Mouse (Mus musculus) testis, postnatal 10 days (tissue): ENCODE data around the gene Akap1.

Experiments used
- DNase-seq: peaks from one replicate; pipeline ENCODE4 v3.0.0; 2021; ENCODE audit warnings: low spot score

Gene Akap1

DNA sequence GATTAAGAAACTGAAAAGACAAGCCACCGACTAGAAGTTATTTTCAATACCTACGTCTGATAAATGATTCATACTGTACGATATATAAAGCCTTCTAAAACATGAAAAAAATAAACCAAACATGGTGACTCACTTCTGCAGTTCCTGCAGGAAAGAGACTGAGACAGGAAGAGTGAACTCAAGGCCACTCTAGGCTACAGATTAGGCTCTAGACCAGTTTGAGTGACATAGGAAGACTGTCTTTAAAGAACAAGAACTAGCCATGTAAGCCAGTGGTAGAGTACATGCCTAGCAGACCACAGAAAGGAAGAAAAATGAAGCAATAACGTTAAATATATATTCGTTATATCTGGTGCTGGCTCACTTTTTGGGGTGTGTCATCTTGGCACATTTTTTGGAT is 81.9 kb downstream of the Akap1 start:
- DNase-seq, result no peak
